Mouse (Mus musculus): Measurements from ENCODE around the gene Tmem115. TPM values are rescaled to one million over a fixed set of nuclear protein-coding genes. Genes with fewer than 3 reads are reported as not detected.

Tmem115 gene
- polyA plus RNA-seq (2012; rRNA removed) = 21.1 and 23.1 TPM in 2 replicates

GRCm38 (mm10) chr9:107533791-107534407 lies at the start of gene Tmem115:
TSS of gene Tmem115 (plus strand) at chr9:107533945.

GRCm38 (mm10) chr9:107541474-107542351 lies 8.0 kb downstream of the Tmem115 start, which contains the start of the genes Cyb561d2 and Nprl2:
TSS of gene Cyb561d2 (minus strand) at chr9:107542193.
TSS of gene Nprl2 (plus strand) at chr9:107542226.

GRCm38 (mm10) chr9:107547026-107547425 lies 13.3 kb downstream of the Tmem115 start, which contains the start of gene Zmynd10:
TSS of gene Zmynd10 (plus strand) at chr9:107547298.

GRCm38 (mm10) chr9:107551117-107551889 lies 17.6 kb downstream of the Tmem115 start, which contains the start of gene Rassf1:
TSS of gene Rassf1 (plus strand) at chr9:107551555.

GRCm38 (mm10) chr9:107563029-107563581 lies 29.4 kb downstream of the Tmem115 start, which contains the start of gene Tusc2:
TSS of gene Tusc2 (plus strand) at chr9:107563255.

GRCm38 (mm10) chr9:107567702-107568319 lies 34.1 kb downstream of the Tmem115 start, which contains the start of gene Hyal2:
TSS of gene Hyal2 (plus strand) at chr9:107567945.

GRCm38 (mm10) chr9:107576357-107577107 lies 42.8 kb downstream of the Tmem115 start, which contains the start of gene Hyal1:
TSS of gene Hyal1 (plus strand) at chr9:107576927.

GRCm38 (mm10) chr9:107578587-107578986 lies 44.8 kb downstream of the Tmem115 start, which contains the start of gene Naa80:
TSS of gene Naa80 (plus strand) at chr9:107578887.

GRCm38 (mm10) chr9:107580501-107581317 lies 47.0 kb downstream of the Tmem115 start, which contains the start of gene Hyal3:
TSS of gene Hyal3 (plus strand) at chr9:107580818.

GRCm38 (mm10) chr9:107586974-107587832 lies 53.5 kb downstream of the Tmem115 start, which contains the start of gene Ifrd2:
TSS of gene Ifrd2 (plus strand) at chr9:107587642.

Other genes starting within 250 kb of the Tmem115 start
- gene Mapkapk3, start 244.1 kb upstream of the Tmem115 start, polyA plus RNA-seq (2012; rRNA removed) = 3.1 and 4.4 TPM in 2 replicates
- gene Cish, start 237.9 kb upstream of the Tmem115 start, polyA plus RNA-seq (2012; rRNA removed) = 4.9 and 6.1 TPM in 2 replicates
- 20.2 and 25.9 TPM in 2 replicates for gene Hemk1, start 195.6 kb upstream of the Tmem115 start, polyA plus RNA-seq (2012; rRNA removed)
- gene 6430571L13Rik, start 193.3 kb upstream of the Tmem115 start, polyA plus RNA-seq (2012; rRNA removed) = 1.6 and 2.2 TPM in 2 replicates
- gene Cacna2d2, start 134.3 kb upstream of the Tmem115 start, polyA plus RNA-seq (2012; rRNA removed) = 27.9 and 45.8 TPM in 2 replicates
- gene Cyb561d2, start 8.2 kb downstream of the Tmem115 start, polyA plus RNA-seq (2012; rRNA removed) = 13.6 and 13.9 TPM in 2 replicates
- gene Nprl2, start 8.3 kb downstream of the Tmem115 start, polyA plus RNA-seq (2012; rRNA removed) = 31.2 and 44.2 TPM in 2 replicates
- 2.2 and 3.4 TPM in 2 replicates for gene Zmynd10, start 13.4 kb downstream of the Tmem115 start, polyA plus RNA-seq (2012; rRNA removed)
- 47.5 and 79.5 TPM in 2 replicates for gene Rassf1, start 17.6 kb downstream of the Tmem115 start, polyA plus RNA-seq (2012; rRNA removed)
- gene Tusc2, start 29.3 kb downstream of the Tmem115 start, polyA plus RNA-seq (2012; rRNA removed) = 48.6 and 54.3 TPM in 2 replicates
- gene Hyal2, start 34.0 kb downstream of the Tmem115 start, polyA plus RNA-seq (2012; rRNA removed) = 53.1 and 77.8 TPM in 2 replicates
- gene Hyal1, start 43.0 kb downstream of the Tmem115 start, polyA plus RNA-seq (2012; rRNA removed) = 5.0 and 8.1 TPM in 2 replicates
- gene Naa80, start 44.9 kb downstream of the Tmem115 start, polyA plus RNA-seq (2012; rRNA removed) = 17.3 and 24.5 TPM in 2 replicates
- gene Hyal3, start 46.9 kb downstream of the Tmem115 start, polyA plus RNA-seq (2012; rRNA removed) = 0.61 and 0.80 TPM in 2 replicates
- 37.6 and 48.8 TPM in 2 replicates for gene Ifrd2, start 53.7 kb downstream of the Tmem115 start, polyA plus RNA-seq (2012; rRNA removed)
- 3.2 and 5.4 TPM in 2 replicates for gene Sema3b, start 75.3 kb downstream of the Tmem115 start, polyA plus RNA-seq (2012; rRNA removed)
- gene Gnai2, start 101.4 kb downstream of the Tmem115 start, polyA plus RNA-seq (2012; rRNA removed) = 576 and 905 TPM in 2 replicates
- gene Slc38a3, start 135.6 kb downstream of the Tmem115 start, polyA plus RNA-seq (2012; rRNA removed) = 11.8 and 17.3 TPM in 2 replicates
- 0.21 and 0.30 TPM in 2 replicates for gene Gnat1, start 145.8 kb downstream of the Tmem115 start, polyA plus RNA-seq (2012; rRNA removed)
- 65.6 and 115 TPM in 2 replicates for gene Sema3f, start 176.5 kb downstream of the Tmem115 start, polyA plus RNA-seq (2012; rRNA removed)
- gene Rbm5, start 237.1 kb downstream of the Tmem115 start, polyA plus RNA-seq (2012; rRNA removed) = 180 and 206 TPM in 2 replicates

Data from central nervous system, embryonic 11.5 days (tissue).